Mouse (Mus musculus): ENCODE data around the gene Ahdc1.

Gene Ahdc1

DNA sequence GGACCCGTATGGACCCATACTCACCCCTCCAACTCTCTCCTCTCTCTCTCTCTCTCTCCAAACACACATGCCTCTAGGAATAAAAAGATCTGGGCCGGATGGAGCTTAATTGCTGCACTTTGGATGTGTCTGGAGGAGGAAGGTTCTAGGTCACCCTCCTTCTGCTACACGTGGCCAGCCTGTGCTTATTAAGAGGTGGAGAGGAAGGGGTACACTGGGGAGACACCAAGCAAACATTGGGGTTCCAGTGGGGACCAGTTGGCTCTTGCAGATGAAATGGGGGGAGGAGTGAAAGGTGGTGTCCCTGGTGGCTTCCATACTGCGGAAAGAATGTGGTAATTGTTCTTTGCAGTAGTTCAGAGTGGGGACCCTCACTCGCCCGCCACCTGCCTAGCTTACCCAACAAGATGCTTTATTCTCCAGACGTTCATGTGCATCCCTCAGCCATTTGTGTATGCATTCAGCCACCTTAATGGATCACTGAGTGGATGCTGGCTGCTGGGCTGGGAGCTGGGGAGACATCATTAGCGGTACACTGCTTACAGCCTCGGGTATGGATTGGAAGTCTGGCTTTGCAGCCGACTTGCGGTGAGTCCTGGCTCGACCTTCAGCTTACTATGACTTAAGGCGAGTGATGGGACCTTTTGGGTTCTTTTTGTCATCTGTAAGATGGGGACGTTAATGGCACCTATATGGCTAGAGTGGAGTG, 104.8 kb downstream of the Ahdc1 start:
- in situ Hi-C loops (cut with MboI, MseI), result no loop called here

- in situ Hi-C loops (cut with MboI, MseI), result no loop called here
Observed at GRCm38 (mm10) chr4:133116756-133117470, 105.9 kb downstream of the Ahdc1 start.

DNA sequence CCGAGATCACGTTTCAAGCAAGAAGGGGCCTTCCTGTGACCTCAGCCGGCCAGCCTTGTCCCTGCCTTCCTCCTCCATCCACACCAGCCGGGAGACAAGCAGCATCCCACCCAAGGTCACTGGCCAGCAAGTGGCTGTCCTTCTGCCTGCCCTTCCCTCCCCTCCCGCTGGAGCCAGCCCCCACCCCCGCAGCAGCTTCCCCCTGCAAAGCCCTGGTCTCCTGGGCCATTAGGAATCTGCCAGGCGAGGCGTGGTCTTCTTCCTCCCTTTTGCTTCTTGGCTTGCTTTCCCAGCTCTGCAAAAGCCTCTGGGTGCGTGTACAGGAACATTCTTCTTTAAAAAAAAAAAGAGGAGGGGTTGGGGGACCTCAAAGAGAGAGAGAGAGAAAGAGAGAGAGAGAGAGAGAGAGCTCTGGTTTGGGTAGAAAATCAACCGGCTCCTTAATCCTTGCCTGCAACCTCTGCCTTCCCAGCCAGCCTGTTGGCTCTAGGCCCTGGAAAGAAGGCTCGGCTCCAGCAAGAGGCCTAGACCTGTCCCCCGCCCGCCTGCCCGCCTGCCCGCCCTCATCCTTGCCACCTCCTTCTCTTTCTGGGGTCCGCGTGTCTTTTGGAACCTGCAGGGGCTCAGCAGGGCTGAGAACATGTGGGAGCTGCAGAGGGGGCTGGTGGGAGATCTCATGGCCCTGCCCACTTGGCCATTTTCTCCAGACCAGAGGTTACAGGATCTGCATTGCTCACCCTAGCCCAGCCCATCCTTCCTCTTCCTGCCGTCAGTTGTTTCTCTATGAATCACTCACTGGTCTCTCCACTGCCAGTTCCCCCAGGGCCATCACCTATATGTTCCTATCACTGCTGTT, 106.7 kb downstream of the Ahdc1 start:
- in situ Hi-C loops (cut with MboI, MseI), result no loop called here

GRCm38 (mm10) chr4:133118775-133119375, 107.8 kb downstream of the Ahdc1 start:
- in situ Hi-C loops (cut with MboI, MseI), result no loop called here

- in situ Hi-C loops (cut with MboI, MseI), result no loop called here
Observed at GRCm38 (mm10) chr4:133119579-133119978, 108.5 kb downstream of the Ahdc1 start.

GRCm38 (mm10) chr4:133120833-133121321, 109.8 kb downstream of the Ahdc1 start:
- in situ Hi-C loops (cut with MboI, MseI), result no loop called here

- in situ Hi-C loops (cut with MboI, MseI), result no loop called here
Observed at GRCm38 (mm10) chr4:133121416-133121815, 110.4 kb downstream of the Ahdc1 start.

DNA sequence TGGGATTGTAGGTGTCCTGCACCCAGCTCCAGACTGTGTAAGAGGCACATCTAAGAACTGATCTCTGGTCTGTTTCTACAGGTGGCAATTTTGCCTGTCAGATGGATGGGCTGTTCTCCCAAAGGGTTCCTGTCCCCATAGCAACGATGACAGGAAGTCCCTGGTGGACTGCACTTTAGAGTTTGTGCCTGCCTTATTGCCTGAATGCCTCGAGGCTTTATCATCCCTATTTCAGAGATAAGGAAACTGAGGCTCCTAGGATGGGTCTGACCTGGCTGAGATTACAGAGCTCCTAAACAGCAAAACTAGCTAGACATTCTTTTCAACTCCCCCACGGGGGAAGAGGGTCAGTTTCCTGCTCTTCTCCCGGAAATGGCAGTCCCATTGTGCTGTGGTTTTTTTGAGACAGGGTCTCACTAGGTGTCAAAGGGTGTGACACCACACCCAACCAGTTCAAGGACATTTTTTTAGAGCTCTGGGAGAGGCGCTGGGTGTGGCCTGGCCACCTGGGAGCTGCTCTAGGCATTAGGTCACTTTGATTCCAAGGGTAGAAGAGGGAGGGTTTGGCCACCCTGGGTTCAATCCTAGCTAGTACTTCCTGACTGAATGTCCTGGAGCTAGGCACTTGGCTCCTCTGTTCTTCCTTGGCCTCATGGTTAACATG, 111.0 kb downstream of the Ahdc1 start:
- in situ Hi-C loops (cut with MboI, MseI), result no loop called here

- in situ Hi-C loops (cut with MboI, MseI), result loop anchor here (5.0 kb wide), 1 partner anchor 50 kb away; no protein-coding TSS in a partner anchor
Observed at GRCm38 (mm10) chr4:133127079-133127478, 116.0 kb downstream of the Ahdc1 start.

All from T-helper 1 cell (primary cell).